Mouse (Mus musculus) stomach, postnatal 0 days (tissue): Measurements from ENCODE around the gene Sar1b.

Experiments used
- CTCF ChIP-seq: IDR thresholded peaks from 2 replicates; pipeline ENCODE4 v1.5.1; 2016; ENCODE audit warnings: antibody characterized with exemption, low read depth, mild to moderate bottlenecking, moderate library complexity
- EP300 ChIP-seq: optimal IDR thresholded peaks from 2 replicates; pipeline ENCODE3; 2016; ENCODE audit warnings: antibody characterized with exemption

DNA sequence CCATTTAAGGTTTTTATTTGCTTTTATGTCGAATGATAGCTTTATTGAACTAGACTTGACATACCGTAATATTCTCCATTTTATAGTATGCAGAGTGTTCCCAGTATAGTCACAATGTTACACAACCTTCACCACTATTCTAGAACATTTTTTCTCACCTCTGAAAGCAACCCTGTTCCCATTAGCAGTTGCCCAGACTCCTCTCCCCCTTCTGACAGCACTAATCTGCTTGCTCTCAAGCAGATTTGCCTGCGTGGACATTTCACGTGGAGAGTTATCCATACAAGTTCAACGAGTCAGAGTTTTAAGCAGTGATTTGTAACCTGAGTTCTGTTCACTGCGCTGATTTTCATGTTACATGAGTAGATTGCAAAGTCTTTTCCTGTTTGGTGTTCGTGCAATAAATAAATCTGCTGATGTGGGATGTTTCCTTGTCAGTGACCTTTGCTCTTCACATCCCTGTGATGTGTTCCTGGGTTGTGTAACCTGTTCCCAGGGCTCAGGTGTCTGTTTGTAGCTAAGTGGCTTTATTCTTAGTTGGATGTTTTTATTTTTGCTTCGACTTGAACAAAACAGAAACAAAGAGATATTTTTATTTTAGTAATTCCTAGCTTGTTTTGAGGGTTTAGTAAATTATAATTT, 4.2 kb downstream of the Sar1b start:
- TF ChIP-seq CTCF (no peak), EP300 (no peak)
